ENCODE assay signal across 8 mouse cellular contexts in the genomic region with DNA sequence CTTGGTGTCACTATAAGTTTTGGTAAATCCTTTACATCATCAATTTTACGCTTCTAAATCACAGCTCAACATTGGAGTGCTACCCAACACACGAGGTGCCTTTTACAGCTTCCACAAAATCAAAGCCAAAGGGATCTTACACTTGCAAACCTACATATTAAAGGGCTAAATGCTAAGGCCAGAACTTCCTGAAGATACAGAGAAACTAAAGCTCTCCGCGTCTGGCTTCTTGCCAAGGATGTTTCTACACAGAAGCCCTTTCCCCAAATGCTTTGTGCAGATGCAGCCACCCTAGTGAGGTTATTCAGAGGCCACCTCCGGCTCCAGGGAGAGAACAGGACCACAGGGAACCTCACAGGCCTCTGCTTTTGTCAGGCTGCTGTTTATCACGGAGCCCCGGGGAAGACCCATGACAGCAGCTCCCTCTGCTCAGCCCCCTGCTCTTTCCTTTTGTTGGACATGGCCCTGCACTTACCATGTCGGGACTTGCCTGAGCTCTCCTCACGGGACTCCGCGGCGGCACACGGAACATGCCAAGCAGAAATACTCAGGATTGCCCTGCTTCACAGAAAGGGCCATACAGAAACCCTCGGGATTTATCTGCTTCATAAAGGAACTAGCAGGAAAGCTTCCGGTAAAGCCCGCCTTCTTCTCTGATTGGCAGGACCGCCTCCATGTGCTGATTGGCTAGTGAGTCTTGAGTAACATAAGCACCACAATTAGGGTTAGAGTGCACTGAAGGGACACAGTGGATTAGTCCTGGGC. TPM values are rescaled to one million over a fixed set of nuclear protein-coding genes. Genes with fewer than 3 reads are reported as not detected.
DNase-seq lines count a peak whose midpoint lies in the region; ATAC-seq and TF ChIP-seq lines count a peak whose summit lies in the region.
"Not testable (repeated sequence)": the region's sequence is repeated elsewhere in the genome, so short reads cannot be mapped to it uniquely, and the experiment has no call there.

A gene (minus strand): TSS at position 653 of the 765 bp plus-strand sequence.

- not testable (repeated sequence) for H3K4me1 ChIP-seq in hindbrain, embryonic 10.5 days (replicated peaks); lung, embryonic 15.5 days; olfactory bulb, adult 2 months (ENCODE audit: control insufficient read depth, insufficient read depth, low read length)

- peak within 1 kb of the TSS; percentile 69 for H3K4me3 ChIP-seq in hindbrain, embryonic 10.5 days
- H3K4me3 ChIP-seq in lung, embryonic 15.5 days: peak within 1 kb of the TSS; percentile 56
- peak within 1 kb of the TSS; percentile 77 for H3K4me3 ChIP-seq in olfactory bulb, adult 2 months (ENCODE audit: insufficient read depth, low read depth, low read length)

- not testable (repeated sequence) for H3K9me3 ChIP-seq in hindbrain, embryonic 10.5 days; lung, embryonic 15.5 days

- DNase-seq in Muller cell, postnatal 12 days (ENCODE audit: inconsistent ontology term): peak; percentile 91
- DNase-seq in cerebellum, adult 9-10 months: peak; percentile 94
- peak; percentile 90 to 94 for DNase-seq in frontal cortex, adult 2 months (ENCODE audit: extremely low spot score in 1 of 2, low spot score in 1 of 2)
- DNase-seq in hindbrain, embryonic 10.5 days (ENCODE audit: low spot score): peak; percentile 87
- peak; percentile 90 for DNase-seq in layer of hippocampus, adult 9-10 months (ENCODE audit: low spot score)
- peak; percentile 58 to 73 for DNase-seq in thymus, adult 18-20 months

- H3K27me3 ChIP-seq in hindbrain, embryonic 10.5 days (ENCODE audit: insufficient read depth, poor library complexity, severe bottlenecking); lung, embryonic 15.5 days: not testable (repeated sequence)

- H3K4me2 ChIP-seq in lung, embryonic 15.5 days: peak within 1 kb of the TSS; percentile 50

- H3K9ac ChIP-seq in lung, embryonic 15.5 days: peak within 1 kb of the TSS; percentile 49

- peak; percentile 99 for ATAC-seq in lung, embryonic 15.5 days (ENCODE audit: borderline replicate concordance, extremely low read depth, low FRiP score, low TSS enrichment)

- H3K36me3 ChIP-seq in hindbrain, embryonic 10.5 days: peaks cover 12% of the 10 kb centered on the region
- not testable (repeated sequence) for H3K36me3 ChIP-seq in lung, embryonic 15.5 days

- 6% methylated on average over 17 of the region's 17 CpGs for WGBS in hindbrain, embryonic 10.5 days
- 4% methylated on average over 17 of the region's 17 CpGs for WGBS in lung, embryonic 15.5 days
- WGBS in olfactory bulb, adult 2 months: 4% methylated on average over 17 of the region's 17 CpGs

- TF ChIP-seq POLR2A in olfactory bulb, adult 2 months (IDR thresholded peaks at IDR 0.05; ENCODE audit: insufficient read depth, low read depth, low read length): not testable (repeated sequence)

- TF ChIP-seq CTCF in olfactory bulb, adult 2 months (IDR thresholded peaks at IDR 0.05; ENCODE audit: insufficient read depth, low read depth, low read length): not testable (repeated sequence)

- H3K27ac ChIP-seq in hindbrain, embryonic 10.5 days: peak within 1 kb of the TSS; percentile 93
- peak within 1 kb of the TSS; percentile 50 for H3K27ac ChIP-seq in lung, embryonic 15.5 days
- H3K27ac ChIP-seq in olfactory bulb, adult 2 months (ENCODE audit: insufficient read depth, low read depth, low read length): peak within 1 kb of the TSS; percentile 69

RNA-seq across cellular contexts. Expression of the gene that starts here (rescaled TPM):
- polyA plus RNA-seq in frontal cortex, adult 2 months (2012; rRNA removed): 3.1 and 5.3 TPM in 2 replicates
- polyA plus RNA-seq in hindbrain, embryonic 10.5 days (2016; fragmentation: Nextera tagmentation; extraction: Ambion mirVana): 8.7 and 9.7 TPM in 2 replicates
- polyA plus RNA-seq in lung, embryonic 15.5 days (2015; fragmentation: Nextera tagmentation; extraction: Ambion mirVana): 8.2 and 9.1 TPM in 2 replicates
- polyA plus RNA-seq in olfactory bulb, adult 2 months (2012; ENCODE audit: insufficient read depth, insufficient read length, low replicate concordance, missing spikeins): not detected in 2 replicates

Comparison
In these comparisons a context has a peak if more than half of its experiments do, and no peak if none do; other contexts are left out.
1. Peak in every context shown above with its lines: DNase-seq, ATAC-seq, H3K4me3 ChIP-seq and H3K27ac ChIP-seq.